Mouse (Mus musculus) lung, postnatal 0 days (tissue): ENCODE results near the gene Aff1. TPM values are rescaled to one million over a fixed set of nuclear protein-coding genes. Genes with fewer than 3 reads are reported as not detected.

ENCODE experiments used
- ATAC-seq: fragments of 200-750 bp; cut with Nextera tagmentation; 2 replicates; pipeline ENCODE4 v1.8.0; 2017; ENCODE audit warnings: moderate library complexity
- DNase-seq: peaks from one replicate; pipeline ENCODE4 v3.0.0-alpha.2; 2016; ENCODE audit warnings: low spot score
- H3K27ac ChIP-seq: fragments of 300-500 bp; sonication (generic); 2 replicates; pipeline ENCODE4 v1.5.1; 2014; ENCODE audit warnings: antibody characterized with exemption, mild to moderate bottlenecking, low read length, mixed read lengths
- H3K27me3 ChIP-seq: fragments of 300-500 bp; sonication (generic); replicated peaks from 2 replicates; pipeline ENCODE4 v1.6.1; 2014; ENCODE audit warnings: low read length, mixed read lengths; ENCODE audit not compliant: insufficient read depth
- H3K36me3 ChIP-seq: fragments of 300-500 bp; sonication (generic); 2 replicates; pipeline ENCODE4 v1.6.1; 2014; ENCODE audit warnings: low read length, mixed read lengths; ENCODE audit not compliant: insufficient read depth
- H3K4me1 ChIP-seq: fragments of 300-500 bp; sonication (generic); 2 replicates; pipeline ENCODE4 v1.6.1; 2014; ENCODE audit warnings: antibody characterized with exemption, low read depth, low read length, mixed read lengths; ENCODE audit not compliant: insufficient read depth
- H3K4me2 ChIP-seq: fragments of 300-500 bp; sonication (generic); replicated peaks from 2 replicates; pipeline ENCODE4 v1.6.1; 2014; ENCODE audit warnings: low read depth, mild to moderate bottlenecking, low read length, moderate library complexity, mixed read lengths
- H3K4me3 ChIP-seq: fragments of 300-500 bp; sonication (generic); 2 replicates; pipeline ENCODE4 v1.5.1; 2014; ENCODE audit warnings: low read depth, low read length
- H3K9ac ChIP-seq: fragments of 300-500 bp; sonication (generic); replicated peaks from 2 replicates; pipeline ENCODE4 v1.6.1; 2014; ENCODE audit warnings: low read depth, mild to moderate bottlenecking
- H3K9me3 ChIP-seq: fragments of 300-500 bp; sonication (generic); 2 replicates; pipeline ENCODE4 v1.6.1; 2016; ENCODE audit warnings: low read length, mixed read lengths
- CTCF ChIP-seq: IDR thresholded peaks from 2 replicates; pipeline ENCODE4 v1.5.1; 2016; ENCODE audit warnings: antibody characterized with exemption, mild to moderate bottlenecking
- EP300 ChIP-seq: IDR thresholded peaks from 2 replicates; pipeline ENCODE4 v1.6.1; 2016; ENCODE audit warnings: antibody characterized with exemption, mild to moderate bottlenecking, control low read depth
- WGBS: fragments of 180-500 bp; shearing (Covaris S2); extraction: QIAGEN DNeasy Blood & Tissue Kit; methylation state at CpG from one replicate; pipeline ENCODE4 v1.1.7; 2014; 5-methylcytosine and 5-hydroxymethylcytosine counted together
- polyA plus RNA-seq: library from polyadenylated mRNA; unstranded; fragments of >200 nt; fragmentation: Nextera tagmentation; extraction: Ambion mirVana; gene quantifications from 2 replicates; pipeline ENCODE4 v1.2.1, GENCODE M21; 2015

Aff1 gene
- polyA plus RNA-seq, 1 experiment from 2014 or later, result 9.4 TPM

- Histone ChIP-seq H3K36me3 (0 out of 2 replicates have a peak, but pooled peaks cover 3% of the 10 kb centered on the region), H3K27me3 (no peaks in the 10 kb centered on the region), H3K9ac (no peak overlapping the region), H3K4me2 (no peak overlapping the region), H3K4me3 (no peak overlapping the region), H3K9me3 (no peaks in the 10 kb centered on the region), H3K27ac (peak overlapping the region; percentile 68; the same call in 1 of the 2 replicates), H3K4me1 (peaks cover 9% of the 10 kb centered on the region)
- DNase-seq (peak; percentile 88), ATAC-seq (peak; percentile 91)
- no peak for TF ChIP-seq CTCF
- peak; percentile 94 for TF ChIP-seq EP300
- 17% methylated on average over 2 of the region's 2 CpGs for WGBS
These were observed 96.8 kb downstream of the Aff1 start for GRCm38 (mm10) chr5:103788976-103789375.

DNA sequence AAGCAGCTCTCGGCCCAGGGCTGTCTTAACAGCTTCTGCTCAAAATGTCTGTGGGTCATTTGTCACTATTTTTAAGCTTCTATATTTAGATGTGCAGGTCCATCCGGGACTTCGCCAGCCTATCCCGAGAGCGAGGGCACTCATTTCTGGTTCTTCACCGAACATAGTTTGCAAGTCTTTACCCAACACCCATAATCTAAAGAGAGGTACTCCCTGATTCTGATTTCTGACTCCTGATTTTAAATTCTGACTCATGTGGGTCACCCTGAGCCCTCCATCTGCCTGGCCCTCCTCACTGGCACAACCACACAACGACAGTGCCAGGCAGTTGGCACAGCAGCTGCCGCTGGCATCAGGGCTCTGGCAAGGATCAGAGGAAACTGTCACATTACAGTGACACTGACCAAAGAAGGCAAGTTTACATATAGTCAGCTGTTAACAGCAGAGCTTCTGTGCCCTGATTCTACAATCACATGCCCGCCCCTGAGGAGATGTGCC lies 97.5 kb downstream of the Aff1 start:
- no peaks in the 10 kb centered on the region for H3K9me3 ChIP-seq
- TF ChIP-seq EP300, result no peak
- no peak for TF ChIP-seq CTCF
- DNase-seq, result no peak
- H3K4me3 ChIP-seq, result no peak overlapping the region
- WGBS, result 76% methylated on average over 9 of the region's 9 CpGs
- H3K4me2 ChIP-seq, result no peak overlapping the region
- ATAC-seq, result no peak
- H3K27ac ChIP-seq, result peak overlapping the region; percentile 68
- no peaks in the 10 kb centered on the region for H3K36me3 ChIP-seq
- H3K9ac ChIP-seq, result no peak overlapping the region
- H3K4me1 ChIP-seq, result peaks cover 9% of the 10 kb centered on the region
- no peaks in the 10 kb centered on the region for H3K27me3 ChIP-seq

DNA sequence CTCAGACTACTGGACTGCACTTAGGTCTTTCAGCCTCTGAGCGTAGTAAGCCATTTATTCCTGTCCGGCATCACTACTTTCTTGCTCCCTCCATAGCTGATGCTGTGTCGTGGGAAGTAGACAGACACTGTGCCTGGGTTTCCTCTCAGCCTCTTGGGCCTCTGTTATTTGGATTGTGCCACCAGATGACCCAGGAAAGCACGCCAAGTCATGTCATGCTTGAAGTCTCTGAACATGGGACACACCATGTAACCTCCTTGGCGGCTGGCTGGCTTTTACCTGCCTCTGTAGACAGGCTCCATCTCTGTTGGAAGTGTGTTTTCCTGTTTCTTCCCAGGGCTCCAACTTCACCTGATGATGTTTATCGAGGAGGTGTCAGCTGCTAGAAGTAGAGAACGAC lies 99.6 kb downstream of the Aff1 start:
- H3K36me3 ChIP-seq, result no peaks in the 10 kb centered on the region
- no peak overlapping the region for H3K9ac ChIP-seq
- H3K9me3 ChIP-seq, result no peaks in the 10 kb centered on the region
- H3K27ac ChIP-seq, result no peak overlapping the region
- DNase-seq (no peak), ATAC-seq (no peak)
- 81% methylated on average over 7 of the region's 7 CpGs for WGBS
- H3K27me3 ChIP-seq, result no peaks in the 10 kb centered on the region
- H3K4me1 ChIP-seq, result peaks cover 9% of the 10 kb centered on the region
- H3K4me3 ChIP-seq, result no peak overlapping the region
- no peak for TF ChIP-seq EP300
- TF ChIP-seq CTCF, result no peak
- no peak overlapping the region for H3K4me2 ChIP-seq

- TF ChIP-seq CTCF (no peak), EP300 (no peak)
- no peak for ATAC-seq
- Histone ChIP-seq H3K27ac (no peak overlapping the region), H3K36me3 (no peaks in the 10 kb centered on the region), H3K27me3 (no peaks in the 10 kb centered on the region), H3K4me1 (peaks cover 7% of the 10 kb centered on the region; the same call in 1 of the 2 replicates), H3K4me2 (no peak overlapping the region), H3K9me3 (no peaks in the 10 kb centered on the region), H3K4me3 (no peak overlapping the region), H3K9ac (no peak overlapping the region)
- 93% methylated on average over 5 of the region's 5 CpGs for WGBS
- no peak for DNase-seq
These were observed 102.9 kb downstream of the Aff1 start for GRCm38 (mm10) chr5:103795121-103795520.

DNA sequence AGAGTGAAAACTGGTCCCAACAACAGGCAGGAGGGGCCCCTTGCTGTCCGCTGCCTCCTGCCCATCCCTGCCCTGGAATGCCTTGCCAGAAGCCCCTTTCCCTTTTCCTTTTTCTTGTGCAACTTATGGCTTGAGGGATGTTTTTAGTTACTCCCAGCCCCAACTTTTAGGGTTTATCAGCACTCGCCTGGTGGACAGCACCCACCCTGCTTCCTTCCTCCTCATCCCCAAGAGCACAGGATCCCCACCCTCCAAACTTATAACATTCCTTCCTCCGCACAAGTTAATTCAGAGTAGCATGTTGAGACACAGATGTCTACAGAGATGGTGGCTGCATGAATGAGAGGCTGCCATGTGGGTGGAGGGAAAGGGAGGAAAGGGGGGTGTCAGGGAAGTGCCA lies 103.9 kb downstream of the Aff1 start:
- Histone ChIP-seq H3K9ac (no peak overlapping the region), H3K36me3 (no peaks in the 10 kb centered on the region), H3K4me1 (peaks cover 11% of the 10 kb centered on the region), H3K4me2 (no peak overlapping the region), H3K27ac (no peak overlapping the region), H3K4me3 (no peak overlapping the region), H3K9me3 (no peaks in the 10 kb centered on the region), H3K27me3 (no peaks in the 10 kb centered on the region)
- 64% methylated on average over 3 of the region's 3 CpGs for WGBS
- ATAC-seq, result no peak
- no peak for DNase-seq
- TF ChIP-seq EP300, result no peak
- TF ChIP-seq CTCF, result no peak

GRCm38 (mm10) chr5:103797774-103798173 lies 105.6 kb downstream of the Aff1 start:
- H3K9ac ChIP-seq, result no peak overlapping the region
- no peak for ATAC-seq
- H3K27me3 ChIP-seq, result no peaks in the 10 kb centered on the region
- TF ChIP-seq CTCF, result no peak
- TF ChIP-seq EP300, result no peak
- no peak for DNase-seq
- peaks cover 11% of the 10 kb centered on the region for H3K4me1 ChIP-seq
- no peak overlapping the region for H3K27ac ChIP-seq
- H3K4me2 ChIP-seq, result no peak overlapping the region
- no peaks in the 10 kb centered on the region for H3K9me3 ChIP-seq
- 57% methylated on average over 10 of the region's 10 CpGs for WGBS
- H3K36me3 ChIP-seq, result no peaks in the 10 kb centered on the region
- H3K4me3 ChIP-seq, result no peak overlapping the region

- DNase-seq, result no peak
- peaks cover 14% of the 10 kb centered on the region for H3K4me1 ChIP-seq
- WGBS, result 48% methylated on average over 3 of the region's 3 CpGs
These were observed 107.3 kb downstream of the Aff1 start for GRCm38 (mm10) chr5:103799438-103799837.

More at GRCm38 (mm10) chr5:103799438-103799837, 107.3 kb downstream of the Aff1 start:
- no peaks in the 10 kb centered on the region for H3K27me3 ChIP-seq
- H3K9me3 ChIP-seq, result no peaks in the 10 kb centered on the region
- H3K4me3 ChIP-seq, result no peak overlapping the region
- no peak overlapping the region for H3K4me2 ChIP-seq
- no peaks in the 10 kb centered on the region for H3K36me3 ChIP-seq
- no peak overlapping the region for H3K27ac ChIP-seq
- TF ChIP-seq CTCF (no peak), EP300 (no peak)
- no peak for ATAC-seq
- H3K9ac ChIP-seq, result no peak overlapping the region
